Mouse (Mus musculus): ENCODE measurements around the gene Olfr288. TPM values are rescaled to one million over a fixed set of nuclear protein-coding genes. Genes with fewer than 3 reads are reported as not detected.
A peak's percentile ranks its signal among the peaks of the same experiment; 100 is the strongest.

Olfr288 gene
- not detected in 2 replicates for polyA plus RNA-seq (2012; rRNA removed)

- no peak for DNase-seq (ENCODE audit: low spot score)
These were observed at the start of gene Olfr288 for GRCm38 (mm10) chr15:98195442-98195841. TSS of gene Olfr288 (minus strand) at chr15:98195542.

GRCm38 (mm10) chr15:98235442-98235841, 40.1 kb upstream of the Olfr288 start:
- DNase-seq (ENCODE audit: low spot score), result no peak

- no peak for DNase-seq (ENCODE audit: low spot score)
These were observed 39.0 kb upstream of the Olfr288 start, which contains the start of gene Olfr286 for GRCm38 (mm10) chr15:98234350-98234749. TSS of gene Olfr286 (minus strand) at chr15:98234450.

- no peak for DNase-seq (ENCODE audit: low spot score)
These were observed 30.8 kb upstream of the Olfr288 start for GRCm38 (mm10) chr15:98226096-98226495.

GRCm38 (mm10) chr15:98225610-98226009, 30.3 kb upstream of the Olfr288 start:
- no peak for DNase-seq (ENCODE audit: low spot score)

GRCm38 (mm10) chr15:98222377-98222776, 27.0 kb upstream of the Olfr288 start:
- no peak for DNase-seq (ENCODE audit: low spot score)

- no peak for DNase-seq (ENCODE audit: low spot score)
These were observed 25.5 kb upstream of the Olfr288 start, which contains the start of the genes Gm44579 and Olfr287 for GRCm38 (mm10) chr15:98220877-98221276. TSS of gene Gm44579 (minus strand) at chr15:98220977. TSS of gene Olfr287 (minus strand) at chr15:98221056.

- DNase-seq (ENCODE audit: low spot score), result no peak
These were observed 18.8 kb upstream of the Olfr288 start for GRCm38 (mm10) chr15:98214130-98214529.

GRCm38 (mm10) chr15:98213336-98213870, 18.1 kb upstream of the Olfr288 start:
- DNase-seq (ENCODE audit: low spot score), result no peak

- no peak for DNase-seq (ENCODE audit: low spot score)
These were observed 14.3 kb upstream of the Olfr288 start for GRCm38 (mm10) chr15:98209676-98210075.

GRCm38 (mm10) chr15:98184456-98184855, 10.9 kb downstream of the Olfr288 start:
- no peak for DNase-seq (ENCODE audit: low spot score)

GRCm38 (mm10) chr15:98181856-98182570, 13.3 kb downstream of the Olfr288 start:
- no peak for DNase-seq (ENCODE audit: low spot score)

- DNase-seq (ENCODE audit: low spot score), result peak; percentile 82
These were observed 14.1 kb downstream of the Olfr288 start for GRCm38 (mm10) chr15:98181132-98181711.

GRCm38 (mm10) chr15:98180567-98181131, 14.7 kb downstream of the Olfr288 start:
- no peak for DNase-seq (ENCODE audit: low spot score)

- DNase-seq (ENCODE audit: low spot score), result no peak
These were observed 18.0 kb downstream of the Olfr288 start for GRCm38 (mm10) chr15:98177320-98177719.

- no peak for DNase-seq (ENCODE audit: low spot score)
These were observed 21.5 kb downstream of the Olfr288 start for GRCm38 (mm10) chr15:98173821-98174220.

GRCm38 (mm10) chr15:98172113-98172512, 23.2 kb downstream of the Olfr288 start:
- no peak for DNase-seq (ENCODE audit: low spot score)

GRCm38 (mm10) chr15:98170917-98171316, 24.4 kb downstream of the Olfr288 start:
- DNase-seq (ENCODE audit: low spot score), result no peak

GRCm38 (mm10) chr15:98170365-98170764, 25.0 kb downstream of the Olfr288 start:
- no peak for DNase-seq (ENCODE audit: low spot score)

- no peak for DNase-seq (ENCODE audit: low spot score)
These were observed 26.7 kb downstream of the Olfr288 start for GRCm38 (mm10) chr15:98168622-98169004.

GRCm38 (mm10) chr15:98167645-98168621, 27.4 kb downstream of the Olfr288 start:
- peak; percentile 45 for DNase-seq (ENCODE audit: low spot score)

Measured in urinary bladder, adult 2 months (tissue).